Comparison of ENCODE assay signal across 23 mouse cellular contexts in genomic region chr2:101620899-101621298, GRCm38 (mm10). TPM values are rescaled to one million over a fixed set of nuclear protein-coding genes. Genes with fewer than 3 reads are reported as not detected.
DNase-seq lines count a peak whose midpoint lies in the region; ATAC-seq and TF ChIP-seq lines count a peak whose summit lies in the region.
"Had no signal": no experiment of that assay in that cellular context is flagged by ENCODE, and none has a peak within 500 bp of the region (broad histone marks: within the 10 kb centered on the region; RNA-seq: fewer than 3 reads in every experiment).

No protein-coding gene starts in this region.

- TF ChIP-seq EP300 in heart, postnatal 0 days (IDR thresholded peaks at IDR 0.05; ENCODE audit: low read depth) = no peak

- 64% methylated on average over 3 of the region's 3 CpGs for WGBS in heart, postnatal 0 days
- 20% methylated on average over 3 of the region's 3 CpGs for WGBS in thymus, adult 2 months

- H3K4me1 ChIP-seq in heart, postnatal 0 days (ENCODE audit: control insufficient read depth, insufficient read depth) = no peaks in the 10 kb centered on the region
- peaks cover 63% of the 10 kb centered on the region for H3K4me1 ChIP-seq in megakaryocyte, embryonic 14.5 days
- peaks cover 20% of the 10 kb centered on the region for H3K4me1 ChIP-seq in thymus, adult 2 months (replicated peaks; ENCODE audit: control insufficient read depth, insufficient read depth, low read length)

- TF ChIP-seq POLR2A in thymus, adult 2 months (IDR thresholded peaks at IDR 0.05; ENCODE audit: control insufficient read depth, extremely low read depth, insufficient read depth, low read length, poor library complexity) = no peak

- H3K36me3 ChIP-seq in heart, postnatal 0 days (replicated peaks; ENCODE audit: control insufficient read depth, insufficient read depth, low read length) = no peaks in the 10 kb centered on the region
- no peaks in the 10 kb centered on the region for H3K36me3 ChIP-seq in megakaryocyte, embryonic 14.5 days (replicated peaks; ENCODE audit: low read length)
- no peaks in the 10 kb centered on the region for H3K36me3 ChIP-seq in thymus, adult 2 months (ENCODE audit: control insufficient read depth, insufficient read depth, low read length)
- H3K36me3 ChIP-seq: embryonic facial prominence, embryonic 10.5 days; heart, embryonic 12.5 days; hindbrain, embryonic 13.5 days had no signal

- no peak for TF ChIP-seq CTCF in heart, postnatal 0 days (IDR thresholded peaks at IDR 0.05; ENCODE audit: low read depth)
- no peak for TF ChIP-seq CTCF in thymus, adult 2 months (IDR thresholded peaks at IDR 0.05; ENCODE audit: borderline replicate concordance, control insufficient read depth, extremely low read depth, insufficient read depth, low read length, poor library complexity)

- DNase-seq in heart, postnatal 0 days (ENCODE audit: low spot score) = no peak
- no peak for DNase-seq in heart, postnatal 10 days
- DNase-seq in thymus, adult 2 months = peak; percentile 58
- DNase-seq in thymus, postnatal 4 days = peak; percentile 59
- no peak for DNase-seq in cerebellum, adult 9-11 months
- DNase-seq: adrenal gland, adult 2 months; adrenal gland, postnatal 25 days; cerebellum, adult 18-20 months; cerebellum, postnatal 10 days; forebrain, postnatal 0 days; gastrocnemius, postnatal 14 days; heart, adult 2 months; heart, postnatal 14 days had no signal

- no peaks in the 10 kb centered on the region for H3K27me3 ChIP-seq in heart, postnatal 0 days (ENCODE audit: control insufficient read depth, insufficient read depth, low read length)
- no peaks in the 10 kb centered on the region for H3K27me3 ChIP-seq in megakaryocyte, embryonic 14.5 days (replicated peaks)
- H3K27me3 ChIP-seq in thymus, adult 2 months (ENCODE audit: control insufficient read depth, insufficient read depth, low read length) = no peaks in the 10 kb centered on the region
- H3K27me3 ChIP-seq: forebrain, embryonic 13.5 days; heart, embryonic 12.5 days; hindbrain, embryonic 13.5 days; Patski had no signal

- H3K9me3 ChIP-seq in heart, postnatal 0 days (replicated peaks; ENCODE audit: control insufficient read depth, low read length) = no peaks in the 10 kb centered on the region
- no peaks in the 10 kb centered on the region for H3K9me3 ChIP-seq in megakaryocyte, embryonic 14.5 days
- H3K9me3 ChIP-seq: embryonic facial prominence, embryonic 10.5 days; forebrain, embryonic 13.5 days; heart, embryonic 12.5 days; hindbrain, embryonic 13.5 days had no signal

- H3K4me3 ChIP-seq in heart, postnatal 0 days (ENCODE audit: low read depth, low read length) = no peak overlapping the region
- peak overlapping the region; percentile 42 for H3K4me3 ChIP-seq in megakaryocyte, embryonic 14.5 days (replicated peaks)
- H3K4me3 ChIP-seq in thymus, adult 2 months (ENCODE audit: control insufficient read depth, insufficient read depth, low read length) = no peak overlapping the region
- H3K4me3 ChIP-seq: embryonic facial prominence, embryonic 10.5 days; forebrain, embryonic 13.5 days; heart, adult 2 months; heart, embryonic 12.5 days; hindbrain, embryonic 13.5 days had no signal

- intact Hi-C loops in heart, postnatal 10 days (cut with DNase I) = no loop called here

- ATAC-seq in heart, postnatal 0 days (ENCODE audit: insufficient read depth, low read depth) = no peak
- ATAC-seq in megakaryocyte, adult 5-6 weeks (ENCODE audit: poor library complexity, severe bottlenecking) = no peak
- ATAC-seq: forebrain, embryonic 13.5 days; forebrain, postnatal 0 days; Patski had no signal

- H3K9ac ChIP-seq in heart, postnatal 0 days (replicated peaks; ENCODE audit: low read depth, low read length) = no peak overlapping the region
- H3K9ac ChIP-seq: forebrain, embryonic 13.5 days; forebrain, postnatal 0 days; heart, embryonic 12.5 days; hindbrain, embryonic 13.5 days had no signal

- H3K27ac ChIP-seq in heart, postnatal 0 days (ENCODE audit: low read depth) = peak overlapping the region; percentile 20; the same call in 1 of the 2 replicates
- peak overlapping the region; percentile 45 for H3K27ac ChIP-seq in thymus, adult 2 months (ENCODE audit: control insufficient read depth, insufficient read depth, low read length)
- H3K27ac ChIP-seq: embryonic facial prominence, embryonic 10.5 days; forebrain, embryonic 13.5 days; heart, adult 2 months; hindbrain, embryonic 13.5 days had no signal

- no peak overlapping the region for H3K4me2 ChIP-seq in heart, postnatal 0 days (ENCODE audit: low read depth, low read length)
- H3K4me2 ChIP-seq: forebrain, embryonic 13.5 days; heart, embryonic 12.5 days; hindbrain, embryonic 13.5 days had no signal

RNA-seq across cellular contexts. Expression of gene Rag2, which starts 3.6 kb away (rescaled TPM):
- total RNA-seq in heart, postnatal 0 days (2014; rRNA removed; ENCODE audit: low replicate concordance) = 0.08 TPM in 1 of 2 replicates, not detected in the other
- polyA plus RNA-seq in heart, postnatal 0 days (2015; fragmentation: Nextera tagmentation; extraction: Ambion mirVana) = not detected in 2 replicates
- total RNA-seq in heart, postnatal 10 days (2021) = under 1 TPM; 0.12 to 0.17 TPM
- 0.02 and 0.92 TPM in 2 replicates for polyA plus RNA-seq in megakaryocyte, embryonic 14.5 days (2012; ENCODE audit: insufficient read depth, low replicate concordance)
- 0.48 TPM in 1 of 2 replicates, not detected in the other for total RNA-seq in megakaryocyte, adult 5-6 weeks (2015)
- total RNA-seq in megakaryocyte, adult 5-6 weeks (2017) = not detected in 2 replicates
- 41.8 and 55.7 TPM in 2 replicates for polyA plus RNA-seq in thymus, adult 2 months (2012; rRNA removed)
- total RNA-seq: adrenal gland, adult 2 months; adrenal gland, postnatal 25 days; CH12.LX; forebrain, postnatal 0 days; gastrocnemius, adult 18-20 months; gastrocnemius, postnatal 14 days; heart, adult 2 months had no signal
- polyA plus RNA-seq: adrenal gland, adult 2 months; embryonic facial prominence, embryonic 10.5 days; forebrain, embryonic 13.5 days; forebrain, postnatal 0 days; gonadal fat pad, adult 2 months; heart, adult 2 months; heart, embryonic 12.5 days; Patski had no signal

RNA-seq across cellular contexts. Expression of gene Rag1, which starts 28.4 kb away (rescaled TPM):
- 0.04 and 12.3 TPM in 2 replicates for total RNA-seq in heart, postnatal 0 days (2014; rRNA removed; ENCODE audit: low replicate concordance)
- 0.01 and 0.03 TPM in 2 replicates for polyA plus RNA-seq in heart, postnatal 0 days (2015; fragmentation: Nextera tagmentation; extraction: Ambion mirVana)
- 1 to 10 TPM in 1 of 2 experiments, under 1 TPM in 1; 0.94 to 2.4 TPM for total RNA-seq in heart, postnatal 10 days (2021)
- polyA plus RNA-seq in megakaryocyte, embryonic 14.5 days (2012; ENCODE audit: insufficient read depth, low replicate concordance) = not detected in 2 replicates
- total RNA-seq in megakaryocyte, adult 5-6 weeks (2015) = 0.05 TPM in 1 of 2 replicates, not detected in the other
- 0.04 and 0.77 TPM in 2 replicates for total RNA-seq in megakaryocyte, adult 5-6 weeks (2017)
- polyA plus RNA-seq in thymus, adult 2 months (2012; rRNA removed) = 330 and 350 TPM in 2 replicates
- total RNA-seq: adrenal gland, postnatal 25 days; CH12.LX; gastrocnemius, adult 18-20 months had no signal
- polyA plus RNA-seq: adrenal gland, adult 2 months; heart, embryonic 12.5 days; Patski had no signal

RNA-seq across cellular contexts. Expression of gene B230118H07Rik, which starts 28.4 kb away (rescaled TPM):
- 17.3 and 24.3 TPM in 2 replicates for total RNA-seq in heart, postnatal 0 days (2014; rRNA removed; ENCODE audit: low replicate concordance)
- 85.5 and 92.1 TPM in 2 replicates for polyA plus RNA-seq in heart, postnatal 0 days (2015; fragmentation: Nextera tagmentation; extraction: Ambion mirVana)
- 10 to 100 TPM; 54.1 to 59.9 TPM for total RNA-seq in heart, postnatal 10 days (2021)
- polyA plus RNA-seq in megakaryocyte, embryonic 14.5 days (2012; ENCODE audit: insufficient read depth, low replicate concordance) = 3.8 TPM in 1 of 2 replicates, not detected in the other
- total RNA-seq in megakaryocyte, adult 5-6 weeks (2015) = 21.2 and 22.0 TPM in 2 replicates
- 17.8 and 19.7 TPM in 2 replicates for total RNA-seq in megakaryocyte, adult 5-6 weeks (2017)
- polyA plus RNA-seq in thymus, adult 2 months (2012; rRNA removed) = 2.8 and 3.4 TPM in 2 replicates

RNA-seq across cellular contexts. Expression of gene Traf6, which starts 57.3 kb away (rescaled TPM):
- 13.9 and 24.2 TPM in 2 replicates for total RNA-seq in heart, postnatal 0 days (2014; rRNA removed; ENCODE audit: low replicate concordance)
- polyA plus RNA-seq in heart, postnatal 0 days (2015; fragmentation: Nextera tagmentation; extraction: Ambion mirVana) = 2.8 and 3.3 TPM in 2 replicates
- total RNA-seq in heart, postnatal 10 days (2021) = 10 to 100 TPM; 13.5 to 14.5 TPM
- polyA plus RNA-seq in megakaryocyte, embryonic 14.5 days (2012; ENCODE audit: insufficient read depth, low replicate concordance) = 0.35 and 0.78 TPM in 2 replicates
- total RNA-seq in megakaryocyte, adult 5-6 weeks (2015) = 27.7 and 30.2 TPM in 2 replicates
- total RNA-seq in megakaryocyte, adult 5-6 weeks (2017) = 14.6 and 19.4 TPM in 2 replicates
- polyA plus RNA-seq in thymus, adult 2 months (2012; rRNA removed) = 31.9 and 34.5 TPM in 2 replicates

Comparison
In these comparisons a context has a peak if more than half of its experiments do, and no peak if none do; other contexts are left out.
1. DNase-seq: peak in thymus, adult 2 months (single experiment) and thymus, postnatal 4 days (single experiment); none in heart, postnatal 0 days (single experiment), heart, postnatal 10 days (0 of 2) and cerebellum, adult 9-11 months (single experiment).